Mouse (Mus musculus) left cerebral cortex, postnatal 10 days (tissue): ENCODE results near the gene Mthfd2l. TPM values are rescaled to one million over a fixed set of nuclear protein-coding genes. Genes with fewer than 3 reads are reported as not detected.

Experiments
- DNase-seq, 2 experiments: peaks; one replicate each; pipeline ENCODE4 v3.0.0; 2021 to 2022; ENCODE audit warnings: low spot score in 2 of 2, mixed read lengths in 1 of 2; ENCODE audit errors: extremely low spot score in 1 of 2
- intact Hi-C: fragments of 180-260 bp; cut with DNase I; formaldehyde crosslinking; loops from one replicate; pipeline ENCODE4 v1.15.1; 2025
- total RNA-seq, 2 experiments: library from RNA; stranded (reverse); gene quantifications; 2 replicates each; pipeline ENCODE4 v1.2.3; 2021

Gene Mthfd2l
- total RNA-seq, 2 experiments from 2014 or later, result 18.0 to 18.5 TPM

DNA sequence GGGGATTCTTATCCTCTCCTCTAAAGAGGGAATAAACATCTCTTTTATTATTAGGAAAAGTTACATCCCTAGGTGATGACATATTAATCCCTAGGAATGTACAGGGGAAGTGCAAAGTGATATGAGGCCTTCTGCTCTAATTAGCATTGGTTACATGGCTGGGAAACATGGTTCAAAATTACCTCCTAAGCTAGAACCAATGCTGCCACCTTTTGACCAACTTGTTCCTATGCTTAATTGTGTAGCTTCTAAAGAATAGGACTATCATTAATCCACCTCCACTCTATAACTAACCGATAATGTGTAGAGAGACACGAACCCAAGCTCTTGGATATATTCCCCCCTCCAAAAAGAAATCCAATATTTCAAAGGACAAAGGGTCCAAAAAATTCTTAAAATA, 99.7 kb downstream of the Mthfd2l start:
- intact Hi-C loops, result no loop called here
- no peak for DNase-seq

- intact Hi-C loops, result no loop called here
- DNase-seq, result no peak
These were observed 104.4 kb downstream of the Mthfd2l start for GRCm38 (mm10) chr5:91035341-91035740.

DNA sequence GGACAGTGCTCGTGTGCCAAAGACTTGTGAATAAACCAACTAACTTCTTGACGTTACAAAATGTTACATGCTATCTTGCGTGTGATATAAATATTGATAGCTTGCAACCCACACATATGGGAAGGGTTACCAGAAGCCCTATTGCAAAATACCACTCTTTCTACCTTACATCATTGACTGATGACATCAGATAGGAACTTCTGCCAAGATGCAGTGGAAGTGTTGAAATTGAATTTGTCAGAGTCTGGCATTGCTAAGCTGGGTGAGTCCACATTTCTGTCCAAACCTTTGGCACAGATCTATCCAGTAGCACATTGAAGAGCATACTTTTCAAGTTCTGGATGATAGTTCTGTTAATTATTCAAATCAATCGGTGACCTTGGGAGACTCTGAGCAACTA, 105.7 kb downstream of the Mthfd2l start:
- no peak for DNase-seq
- intact Hi-C loops, result no loop called here

- DNase-seq, result no peak
- intact Hi-C loops, result no loop called here
These were observed 106.8 kb downstream of the Mthfd2l start for GRCm38 (mm10) chr5:91037756-91038155.

- DNase-seq, result peak in 1 of 2 experiments; percentile 18
- intact Hi-C loops, result no loop called here
These were observed 107.6 kb downstream of the Mthfd2l start for GRCm38 (mm10) chr5:91038547-91038946.

DNA sequence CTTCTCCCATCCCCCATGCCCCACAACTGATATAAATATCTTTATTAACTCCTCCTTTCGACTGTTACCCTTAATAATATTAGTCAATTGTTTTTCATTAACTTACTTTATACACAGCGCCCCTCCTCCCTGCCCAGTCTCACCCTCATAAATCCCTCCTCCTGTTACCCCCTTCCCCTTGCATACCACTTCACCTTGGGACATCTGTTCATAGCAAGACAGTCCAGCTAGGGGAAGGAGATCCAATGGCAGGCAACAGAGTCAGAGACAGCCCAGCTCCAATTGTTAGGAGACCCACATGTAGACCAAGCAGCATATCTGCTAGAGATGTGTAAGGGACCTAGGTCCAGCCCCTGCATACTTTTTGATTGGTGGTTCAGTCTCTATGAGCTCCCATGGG, 108.0 kb downstream of the Mthfd2l start:
- intact Hi-C loops, result no loop called here
- no peak for DNase-seq

- no peak for DNase-seq
- intact Hi-C loops, result no loop called here
These were observed 117.1 kb downstream of the Mthfd2l start for GRCm38 (mm10) chr5:91047987-91048386.

GRCm38 (mm10) chr5:91048397-91048796, 117.5 kb downstream of the Mthfd2l start:
- intact Hi-C loops, result no loop called here
- DNase-seq, result no peak

Other genes with a start within 250 kb of the Mthfd2l start
- gene Cxcl5, start 171.8 kb upstream of the Mthfd2l start, total RNA-seq, result not detected
- gene Ppbp, start 162.6 kb upstream of the Mthfd2l start, total RNA-seq, result not detected
- gene Pf4, start 158.7 kb upstream of the Mthfd2l start, total RNA-seq, result 1 to 10 TPM; 1.6 to 8.3 TPM
- not detected for gene Cxcl3, start 145.0 kb upstream of the Mthfd2l start, total RNA-seq
- gene Cxcl15, start 136.6 kb upstream of the Mthfd2l start, total RNA-seq, result not detected
- under 1 TPM in 1 of 2 experiments, not detected in 1; 0.55 TPM for gene Cxcl1, start 39.9 kb upstream of the Mthfd2l start, total RNA-seq
- gene Cxcl2, start 27.2 kb upstream of the Mthfd2l start, total RNA-seq, result not detected
- under 1 TPM in 1 of 2 experiments, not detected in 1; 0.39 TPM for gene Epgn, start 96.3 kb downstream of the Mthfd2l start, total RNA-seq
- gene Ereg, start 143.5 kb downstream of the Mthfd2l start, total RNA-seq, result not detected
- under 1 TPM; 0.49 to 0.56 TPM for gene Areg, start 208.5 kb downstream of the Mthfd2l start, total RNA-seq